Mouse (Mus musculus) spleen, postnatal 36 days (tissue): Measurements from ENCODE around the gene Iqcf1.

ENCODE experiments used
- DNase-seq, 2 experiments: peaks; one replicate each; pipeline ENCODE4 v3.0.0; 2022; ENCODE audit warnings: low spot score in 2 of 2, mixed read lengths in 1 of 2

Gene Iqcf1

GRCm38 (mm10) chr9:106499667-106500066 lies at the start of gene Iqcf1:
TSS of gene Iqcf1 (plus strand) at chr9:106499967.
- DNase-seq = no peak

DNA sequence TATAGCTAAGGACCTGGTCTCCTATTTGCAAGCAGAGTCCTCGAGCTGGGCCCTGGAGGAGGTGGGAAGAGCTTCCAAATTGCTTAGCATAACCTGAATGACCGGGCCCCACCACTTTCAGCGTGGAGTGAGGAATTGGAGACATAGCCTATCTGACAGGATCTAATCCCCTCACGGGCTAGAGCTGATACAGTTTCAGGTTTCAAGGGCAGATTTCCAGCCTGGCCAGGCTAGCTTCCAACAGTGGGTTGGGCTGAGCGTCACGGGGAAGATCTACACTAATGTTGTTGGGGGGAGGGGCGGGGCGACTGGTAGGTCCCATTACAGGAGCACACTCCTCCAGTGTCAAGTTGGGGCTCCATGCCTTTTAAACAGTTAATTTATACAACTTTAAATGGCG lies 49.1 kb upstream of the Iqcf1 start:
- DNase-seq = no peak

DNA sequence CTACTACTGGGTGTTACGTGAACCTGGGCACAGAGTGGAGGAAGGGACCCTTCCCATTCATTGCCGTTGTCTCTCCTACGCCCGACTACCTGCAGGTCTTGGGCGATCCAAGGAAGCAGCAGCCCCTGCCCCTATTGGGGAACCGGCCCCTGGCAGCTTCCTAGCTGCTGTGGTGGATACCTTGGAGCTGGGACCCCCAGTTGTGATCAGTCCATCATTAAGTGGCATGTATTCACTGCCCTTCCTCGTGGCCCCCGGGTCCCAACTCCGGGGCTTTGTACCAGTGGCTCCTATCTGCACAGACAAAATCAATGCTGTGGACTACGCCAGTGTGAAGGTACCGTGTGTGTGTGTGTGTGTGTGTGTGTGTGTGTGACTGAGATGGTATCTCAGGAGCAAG lies 48.5 kb upstream of the Iqcf1 start:
- no peak for DNase-seq

DNA sequence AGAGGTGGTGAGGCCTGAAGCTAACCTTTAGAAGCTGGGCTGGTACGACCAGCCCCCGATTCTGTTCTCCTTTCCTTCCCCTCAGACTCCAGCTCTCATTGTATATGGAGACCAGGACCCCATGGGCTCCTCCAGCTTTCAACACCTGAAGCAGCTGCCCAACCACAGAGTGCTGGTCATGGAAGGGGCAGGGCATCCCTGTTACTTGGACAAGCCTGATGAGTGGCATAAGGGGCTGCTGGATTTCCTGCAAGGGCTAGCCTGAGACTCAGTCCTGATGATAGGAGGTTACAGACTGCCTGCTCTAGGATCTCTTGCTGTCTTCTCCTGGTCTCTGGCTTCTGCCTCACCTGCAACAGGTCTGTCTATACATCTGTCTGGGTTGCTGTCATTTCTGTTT lies 47.9 kb upstream of the Iqcf1 start:
- no peak for DNase-seq

DNA sequence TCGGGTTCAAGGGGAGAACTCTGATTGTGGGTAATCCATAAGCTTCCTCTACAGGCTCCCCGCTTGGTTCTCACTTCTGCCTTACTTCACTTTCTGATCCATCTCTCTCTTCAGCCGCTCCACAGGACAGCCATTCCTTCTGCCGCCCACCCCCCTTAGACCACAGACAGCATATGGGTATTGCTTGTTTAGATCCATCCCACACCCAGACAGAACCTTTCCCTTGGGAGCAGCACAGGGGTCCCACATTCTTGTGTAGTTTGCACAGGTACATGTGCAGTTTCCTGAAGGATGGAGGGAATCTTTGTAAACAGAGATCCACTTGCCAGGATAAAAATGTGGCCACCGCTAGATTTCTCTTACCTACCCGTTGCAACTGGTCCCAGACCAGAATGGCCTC lies 47.4 kb upstream of the Iqcf1 start:
- DNase-seq = no peak

GRCm38 (mm10) chr9:106452821-106453220 lies 46.9 kb upstream of the Iqcf1 start:
- no peak for DNase-seq

GRCm38 (mm10) chr9:106453271-106454070 lies 46.3 kb upstream of the Iqcf1 start, which contains the start of gene Pcbp4:
TSS of gene Pcbp4 (plus strand) at chr9:106453291.
- no peak for DNase-seq

DNA sequence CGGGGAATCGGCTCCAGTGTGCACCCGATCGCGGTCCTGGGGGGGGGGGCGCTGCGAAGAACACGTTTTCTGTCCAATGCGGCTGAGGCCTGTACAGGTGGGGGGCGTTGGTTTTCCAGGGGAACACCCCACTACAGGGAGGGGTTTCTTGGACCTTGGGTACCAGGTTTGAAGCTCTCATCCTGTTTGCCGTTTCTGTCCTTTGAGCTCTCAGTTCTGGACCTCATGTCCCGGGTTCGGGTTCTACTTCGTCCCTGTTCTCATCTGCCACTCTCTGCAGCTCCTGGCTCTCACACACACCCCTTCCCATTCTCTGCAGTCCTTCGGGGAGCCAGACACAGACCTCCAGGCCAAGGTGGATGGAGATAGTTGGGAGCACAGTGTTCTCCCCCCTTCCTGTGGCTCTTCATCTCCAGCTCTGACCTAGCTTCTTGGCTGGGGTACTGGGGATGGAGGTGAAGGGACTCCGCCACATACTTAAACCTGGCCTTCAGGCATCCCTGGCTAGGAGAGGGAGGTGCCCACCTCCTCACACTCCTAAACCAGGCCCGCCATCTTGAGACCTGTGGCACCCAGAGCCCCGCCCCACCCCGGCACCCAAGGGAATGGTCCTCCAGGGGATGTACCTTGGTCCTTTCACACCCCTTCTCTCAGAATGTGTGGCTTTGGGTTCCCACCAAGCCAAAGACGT lies 45.6 kb upstream of the Iqcf1 start:
- DNase-seq = no peak

DNA sequence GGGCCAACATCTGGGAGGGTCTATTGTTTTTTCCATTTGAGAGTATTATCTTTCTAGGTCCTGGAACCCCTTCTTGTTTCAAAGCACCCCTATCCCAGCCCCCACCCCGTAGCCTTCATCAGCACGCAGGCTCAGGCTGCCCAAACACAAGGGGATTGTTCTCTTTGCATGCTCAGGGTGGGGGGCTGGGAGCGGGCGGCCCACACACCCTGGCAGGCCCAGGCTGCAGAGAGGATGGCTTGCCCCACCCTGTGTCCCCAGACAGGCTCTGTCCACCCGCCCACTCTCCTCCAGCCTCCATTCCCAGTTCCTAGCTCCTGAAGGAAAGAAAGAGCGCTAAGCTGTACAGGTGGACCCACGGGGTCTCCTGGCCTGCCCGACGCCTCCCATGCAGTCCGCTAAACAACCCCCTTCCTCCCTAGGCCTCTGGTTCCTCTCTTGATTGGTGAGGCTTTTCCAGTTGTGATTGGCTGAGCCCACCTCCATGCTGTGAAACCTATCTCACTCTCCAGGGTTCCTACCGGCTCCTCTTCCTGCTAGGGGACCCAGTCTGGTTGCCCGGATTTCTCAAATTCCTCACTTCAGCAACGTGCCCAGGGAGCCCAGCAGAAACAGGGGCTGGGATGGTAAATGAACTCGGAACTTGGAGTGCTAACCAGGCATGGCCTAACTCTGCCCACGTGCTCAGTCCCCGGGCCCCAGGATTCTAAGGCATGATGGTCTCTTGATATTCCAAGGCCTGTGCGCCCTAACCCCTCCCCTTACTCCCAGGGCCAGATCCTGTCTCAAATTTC lies 44.7 kb upstream of the Iqcf1 start:
- no peak for DNase-seq

DNA sequence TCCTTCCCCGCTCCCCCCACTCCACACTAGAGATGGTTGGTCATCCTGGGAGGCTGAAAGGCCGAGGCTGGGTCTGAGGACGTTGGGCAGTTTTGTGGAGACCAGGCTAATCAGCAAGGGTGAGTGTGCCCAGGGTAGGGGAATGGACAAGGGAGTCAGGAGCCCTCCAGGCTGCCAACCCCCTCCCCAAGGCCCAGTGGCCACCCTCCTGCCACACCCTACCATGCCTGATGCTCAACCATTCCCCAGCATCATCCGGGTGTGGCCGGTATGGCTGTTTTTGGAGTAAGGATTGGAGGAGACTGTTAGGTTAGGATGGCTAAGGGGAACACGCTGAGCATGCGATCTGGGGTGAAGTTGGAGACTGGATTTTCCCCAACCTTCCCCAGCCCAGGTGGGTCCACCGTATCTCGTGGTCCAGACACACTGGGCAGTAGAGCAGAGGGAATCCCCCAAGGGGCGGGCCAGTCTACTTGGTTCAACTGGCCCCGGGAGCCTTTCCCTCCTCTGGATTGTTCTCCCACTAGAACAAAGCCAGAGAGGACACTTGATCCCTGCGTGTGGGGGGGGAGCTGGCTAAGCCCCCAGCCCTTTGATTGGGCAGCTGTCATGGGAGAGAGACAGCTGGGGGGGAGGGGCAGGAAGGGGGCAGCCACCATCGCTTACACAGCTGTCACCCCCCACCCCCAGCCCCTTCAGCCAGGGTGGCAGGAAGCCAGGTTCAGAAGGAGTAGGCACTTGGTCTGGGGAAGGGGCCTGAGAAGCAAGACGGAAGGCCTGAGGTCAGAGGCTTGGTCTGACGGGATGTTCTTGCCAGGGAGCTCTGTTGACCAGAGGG lies 43.2 kb upstream of the Iqcf1 start:
- no peak for DNase-seq

DNA sequence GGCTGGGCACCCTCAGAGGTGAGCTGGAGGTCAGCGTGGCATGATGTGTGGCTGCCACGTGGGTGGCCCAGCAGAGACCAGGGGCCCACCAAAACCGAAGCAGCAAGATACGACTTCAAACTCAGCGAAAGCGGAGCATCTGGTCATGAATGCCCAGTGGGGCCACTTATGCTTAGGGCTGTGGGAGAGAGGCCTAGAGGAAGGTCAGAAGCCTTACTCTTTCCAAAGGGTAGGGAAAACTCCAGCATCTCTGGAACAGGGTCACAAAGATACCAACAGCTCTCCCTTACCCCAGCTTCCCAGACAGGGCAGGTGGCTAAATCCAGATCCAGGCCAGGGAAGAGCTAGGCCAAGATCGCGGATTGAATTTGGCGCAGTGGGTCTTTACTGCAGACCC lies 42.6 kb upstream of the Iqcf1 start:
- no peak for DNase-seq

GRCm38 (mm10) chr9:106457920-106458319 lies 41.8 kb upstream of the Iqcf1 start:
- DNase-seq = no peak

DNA sequence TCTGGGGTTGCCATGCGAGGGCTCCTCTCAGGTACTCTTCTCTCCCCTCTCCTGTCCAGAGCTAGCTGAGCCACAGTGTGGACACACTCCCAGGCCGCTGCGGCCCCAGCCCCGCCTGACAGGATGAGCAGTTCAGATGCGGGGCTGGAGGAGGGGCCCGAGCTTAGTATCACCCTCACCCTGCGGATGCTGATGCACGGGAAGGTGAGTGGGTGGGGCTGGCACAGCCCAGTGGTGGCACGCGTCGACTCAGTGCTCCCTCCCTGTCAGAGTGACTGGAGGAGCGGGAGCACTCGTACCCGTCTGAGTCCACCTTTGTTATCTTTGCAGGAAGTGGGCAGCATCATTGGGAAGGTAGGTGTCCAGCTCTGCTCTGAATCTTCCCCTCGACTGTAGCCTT lies 39.8 kb upstream of the Iqcf1 start:
- no peak for DNase-seq

DNA sequence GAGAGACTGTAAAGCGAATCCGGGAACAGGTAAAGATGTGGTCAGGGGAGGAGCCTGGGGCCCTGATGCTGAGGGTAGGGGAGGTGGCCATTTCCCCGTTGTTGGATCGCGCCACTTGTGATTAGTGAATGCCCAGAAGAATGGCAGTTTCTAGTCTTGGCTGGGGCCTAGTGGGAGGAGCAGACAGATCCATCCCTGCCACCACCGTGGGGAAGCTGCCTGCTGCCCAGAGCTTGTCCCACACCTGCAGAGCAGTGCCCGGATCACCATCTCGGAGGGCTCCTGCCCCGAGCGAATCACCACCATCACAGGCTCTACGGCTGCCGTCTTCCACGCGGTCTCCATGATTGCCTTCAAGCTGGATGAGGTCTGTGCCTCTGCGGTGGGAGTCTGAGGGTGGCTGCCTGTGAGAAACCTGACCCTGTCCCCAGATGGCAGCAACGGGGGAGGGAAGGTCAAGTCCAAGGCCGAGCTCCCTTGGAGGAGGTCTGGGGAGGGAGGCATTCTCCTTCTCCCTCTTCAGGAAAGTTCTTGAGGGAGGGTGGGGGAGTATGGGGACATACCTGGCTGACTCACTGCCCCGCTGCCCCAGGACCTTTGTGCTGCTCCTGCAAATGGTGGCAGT lies 39.3 kb upstream of the Iqcf1 start:
- DNase-seq = no peak

DNA sequence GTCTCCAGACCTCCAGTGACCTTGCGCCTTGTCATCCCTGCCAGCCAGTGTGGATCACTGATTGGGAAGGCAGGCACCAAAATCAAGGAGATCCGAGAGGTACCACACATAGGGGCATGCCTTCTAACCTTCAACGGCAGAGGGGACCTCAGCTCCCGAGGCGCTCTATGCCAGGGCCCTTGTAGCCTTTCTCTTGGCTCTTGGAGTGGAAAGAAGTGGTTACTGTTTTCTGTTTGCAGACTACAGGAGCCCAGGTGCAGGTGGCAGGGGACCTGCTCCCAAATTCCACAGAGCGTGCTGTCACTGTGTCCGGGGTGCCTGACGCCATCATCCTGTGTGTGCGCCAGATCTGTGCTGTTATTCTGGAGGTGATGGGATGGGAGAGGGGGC lies 38.7 kb upstream of the Iqcf1 start:
- no peak for DNase-seq

DNA sequence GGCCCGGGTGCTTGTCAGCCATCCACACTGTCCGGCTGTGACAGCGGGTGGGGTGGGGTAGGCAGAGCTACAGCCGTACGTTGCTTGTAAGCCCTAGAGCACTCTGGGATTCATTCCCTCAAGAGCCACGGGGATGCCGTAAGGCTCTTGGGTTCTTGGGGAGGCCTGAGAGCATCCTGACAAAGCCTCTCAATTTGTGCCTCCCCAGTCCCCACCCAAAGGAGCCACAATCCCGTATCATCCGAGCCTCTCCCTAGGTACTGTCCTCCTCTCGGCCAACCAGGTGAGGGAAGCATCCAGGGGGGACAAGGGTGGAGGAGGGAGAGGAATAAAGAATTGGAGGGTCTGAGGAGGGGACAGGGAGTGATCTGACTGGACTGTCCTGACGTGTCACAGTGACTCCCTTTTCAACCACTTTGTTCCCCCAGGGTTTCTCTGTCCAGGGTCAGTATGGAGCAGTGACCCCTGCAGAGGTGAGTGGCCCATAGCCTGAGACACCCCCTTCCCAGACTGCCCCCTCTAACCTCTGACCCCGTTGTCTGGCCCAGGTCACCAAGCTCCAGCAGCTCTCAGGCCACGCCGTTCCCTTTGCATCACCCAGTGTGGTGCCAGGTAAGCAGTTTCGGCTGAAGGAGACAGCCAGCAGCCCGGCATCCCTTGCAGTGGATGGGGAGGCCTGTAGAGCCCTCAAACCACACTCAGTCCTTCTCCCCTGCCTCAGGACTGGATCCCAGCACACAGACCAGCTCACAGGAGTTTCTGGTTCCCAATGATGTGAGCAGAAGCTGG lies 37.9 kb upstream of the Iqcf1 start:
- DNase-seq = no peak

GRCm38 (mm10) chr9:106462430-106462800 lies 37.4 kb upstream of the Iqcf1 start:
- no peak for DNase-seq

- DNase-seq = no peak
These were observed 36.4 kb upstream of the Iqcf1 start for GRCm38 (mm10) chr9:106463122-106464063.
